Mouse (Mus musculus): ENCODE measurements around the gene Kcna5. TPM values are rescaled to one million over a fixed set of nuclear protein-coding genes. Genes with fewer than 3 reads are reported as not detected.

The Kcna5 gene
- total RNA-seq, 2 experiments from 2014 or later = 31.5 to 31.8 TPM

Other genes with a start within 250 kb of the Kcna5 start
- gene Kcna1, start 111.0 kb upstream of the Kcna5 start, total RNA-seq (2021) = 1 to 10 TPM; 2.1 to 3.6 TPM
- 1 to 10 TPM; 1.9 to 2.2 TPM for gene Kcna6, start 205.3 kb upstream of the Kcna5 start, total RNA-seq (2021)

Measured in heart, postnatal 14 days (tissue).